Mouse (Mus musculus) limb, embryonic 13.5 days (tissue): ENCODE measurements around the gene Kctd12b. TPM values are rescaled to one million over a fixed set of nuclear protein-coding genes. Genes with fewer than 3 reads are reported as not detected.
"Not testable (repeated sequence)": the region's sequence is repeated elsewhere in the genome, so short reads cannot be mapped to it uniquely, and the experiment has no call there.

ENCODE experiments used
- ATAC-seq: fragments of 200-750 bp; cut with Nextera tagmentation; 2 replicates; pipeline ENCODE4 v1.8.0; 2017; ENCODE audit warnings: low read depth, moderate number of reproducible peaks, moderate TSS enrichment; ENCODE audit not compliant: low FRiP score
- H3K27ac ChIP-seq: fragments of 300-500 bp; sonication (generic); 2 replicates; pipeline ENCODE4 v1.5.1; 2015; ENCODE audit warnings: inconsistent platforms, mild to moderate bottlenecking, moderate library complexity
- H3K27me3 ChIP-seq: fragments of 300-500 bp; sonication (generic); 2 replicates; pipeline ENCODE4 v1.6.1; 2015; ENCODE audit warnings: mild to moderate bottlenecking, inconsistent platforms
- H3K36me3 ChIP-seq: fragments of 300-500 bp; sonication (generic); 2 replicates; pipeline ENCODE4 v1.6.1; 2015; ENCODE audit warnings: inconsistent platforms, mild to moderate bottlenecking, moderate library complexity
- H3K4me1 ChIP-seq: fragments of 300-500 bp; sonication (generic); 2 replicates; pipeline ENCODE4 v1.6.1; 2015; ENCODE audit warnings: inconsistent platforms
- H3K4me2 ChIP-seq: fragments of 300-500 bp; sonication (generic); replicated peaks from 2 replicates; pipeline ENCODE4 v1.6.1; 2015; ENCODE audit warnings: inconsistent platforms, mild to moderate bottlenecking, moderate library complexity
- H3K4me3 ChIP-seq: fragments of 300-500 bp; sonication (generic); 2 replicates; pipeline ENCODE4 v1.5.1; 2015; ENCODE audit warnings: moderate library complexity, mild to moderate bottlenecking, inconsistent platforms
- H3K9ac ChIP-seq: fragments of 300-500 bp; sonication (generic); 2 replicates; pipeline ENCODE4 v1.6.1; 2015; ENCODE audit warnings: mild to moderate bottlenecking, inconsistent platforms
- H3K9me3 ChIP-seq: fragments of 300-500 bp; sonication (generic); 2 replicates; pipeline ENCODE4 v1.6.1; 2016; ENCODE audit warnings: inconsistent platforms
- WGBS: fragments of 180-500 bp; shearing (Covaris S2); methylation state at CpG from one replicate; pipeline ENCODE4 v1.1.7; 2015; 5-methylcytosine and 5-hydroxymethylcytosine counted together
- polyA plus RNA-seq: library from polyadenylated mRNA; unstranded; fragments of >200 nt; fragmentation: Nextera tagmentation; extraction: Ambion mirVana; gene quantifications from 2 replicates; pipeline ENCODE4 v1.2.1, GENCODE M21; 2015

Gene Kctd12b
- polyA plus RNA-seq: 7.5 and 8.2 TPM in 2 replicates

DNA sequence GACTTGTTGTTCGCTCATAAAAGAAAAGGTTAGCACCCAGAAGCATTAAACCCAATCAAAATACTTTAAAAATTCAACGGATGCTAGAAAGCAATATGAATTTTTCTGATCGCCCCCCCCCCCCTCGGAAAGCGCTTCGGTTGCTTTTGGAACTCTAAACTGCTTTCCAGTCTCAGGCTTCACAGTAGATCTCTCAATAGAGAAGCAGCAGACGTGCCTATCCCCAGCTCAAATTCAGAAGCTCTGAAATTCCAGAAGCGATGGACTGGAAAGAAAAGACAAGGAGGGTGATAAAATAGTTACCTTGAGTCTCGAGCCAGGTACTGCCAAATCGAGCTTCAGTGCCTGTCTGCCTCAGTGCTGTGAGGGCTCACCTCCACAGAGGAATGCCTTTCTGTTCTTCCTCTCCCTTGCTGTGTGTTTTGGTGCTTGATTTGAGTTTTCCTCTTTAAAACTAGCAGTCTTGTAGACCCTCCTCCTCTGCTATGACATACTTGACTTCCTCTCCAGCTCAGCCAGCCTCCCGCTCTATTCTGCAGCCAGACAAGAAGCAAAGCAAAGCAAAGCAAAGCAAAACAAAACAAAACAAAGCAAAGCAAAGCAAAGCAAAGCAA, at the start of gene Kctd12b:
Gene Kctd12b, minus strand, starts transcription at position 610 of the 614 bp plus-strand sequence.
- 23% methylated on average over 11 of the region's 11 CpGs for WGBS
- Histone ChIP-seq H3K27me3 (0 out of 2 replicates have a peak, but pooled peaks cover 5% of the 10 kb centered on the region), H3K4me1 (no peaks in the 10 kb centered on the region), H3K9ac (peak within 1 kb of the TSS; percentile 53), H3K36me3 (no peaks in the 10 kb centered on the region), H3K9me3 (no peaks in the 10 kb centered on the region), H3K4me2 (peak within 1 kb of the TSS; percentile 55), H3K27ac (peak within 1 kb of the TSS; percentile 52; the same call in 1 of the 2 replicates), H3K4me3 (peak within 1 kb of the TSS; percentile 40)
- ATAC-seq: peak; percentile 66; the same call in 1 of the 2 replicates

DNA sequence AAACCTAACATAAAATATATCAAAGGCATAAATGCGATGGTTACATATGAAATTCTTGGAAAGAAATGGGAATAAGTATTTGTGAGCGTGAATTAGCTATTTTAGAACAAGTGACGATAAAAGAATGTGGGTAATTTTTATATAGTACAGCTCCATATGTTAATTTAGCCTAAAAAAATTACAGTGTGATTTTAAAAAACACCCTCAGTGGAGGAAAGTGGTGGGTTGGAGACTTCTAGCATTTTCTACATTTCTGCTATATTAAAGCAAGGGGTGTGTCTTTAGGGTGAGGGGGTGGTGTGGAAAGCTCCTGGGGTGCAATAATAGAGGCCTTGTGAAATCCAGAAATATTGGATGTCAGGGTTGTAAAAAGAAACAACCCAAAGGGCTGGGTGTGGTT, 46.3 kb upstream of the Kctd12b start:
- Histone ChIP-seq H3K4me3 (no peak overlapping the region), H3K36me3 (no peaks in the 10 kb centered on the region), H3K27ac (no peak overlapping the region), H3K4me1 (no peaks in the 10 kb centered on the region), H3K4me2 (no peak overlapping the region), H3K9ac (no peak overlapping the region), H3K9me3 (no peaks in the 10 kb centered on the region), H3K27me3 (no peaks in the 10 kb centered on the region)
- WGBS: 84% methylated on average over 3 of the region's 3 CpGs
- ATAC-seq: no peak

DNA sequence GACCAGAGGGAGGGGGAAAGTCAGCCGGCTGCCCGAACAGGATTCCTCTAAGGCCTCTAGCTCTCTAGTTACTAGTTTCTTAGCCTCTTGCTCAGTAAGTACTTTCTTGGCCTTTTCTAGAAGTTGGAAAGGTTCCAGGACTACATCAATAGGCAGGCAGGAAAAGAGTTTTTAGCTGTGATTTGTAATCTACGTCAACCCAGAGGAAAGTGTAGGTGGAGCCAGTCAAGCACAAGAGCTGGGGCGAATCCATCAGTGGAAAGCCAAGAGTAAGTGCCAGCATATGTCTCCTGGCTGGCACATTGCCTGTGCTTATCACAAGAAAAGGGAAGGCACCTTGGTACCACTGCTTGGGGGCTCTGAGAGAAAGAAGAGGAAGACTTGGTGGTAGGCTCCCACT, 39.5 kb upstream of the Kctd12b start:
- WGBS: 80% methylated on average over 4 of the region's 4 CpGs
- Histone ChIP-seq H3K9ac (no peak overlapping the region), H3K27me3 (no peaks in the 10 kb centered on the region; the same call in 1 of the 2 replicates), H3K4me2 (no peak overlapping the region), H3K9me3 (no peaks in the 10 kb centered on the region), H3K4me3 (no peak overlapping the region), H3K36me3 (peaks cover 22% of the 10 kb centered on the region), H3K4me1 (no peaks in the 10 kb centered on the region), H3K27ac (no peak overlapping the region)
- ATAC-seq: no peak

DNA sequence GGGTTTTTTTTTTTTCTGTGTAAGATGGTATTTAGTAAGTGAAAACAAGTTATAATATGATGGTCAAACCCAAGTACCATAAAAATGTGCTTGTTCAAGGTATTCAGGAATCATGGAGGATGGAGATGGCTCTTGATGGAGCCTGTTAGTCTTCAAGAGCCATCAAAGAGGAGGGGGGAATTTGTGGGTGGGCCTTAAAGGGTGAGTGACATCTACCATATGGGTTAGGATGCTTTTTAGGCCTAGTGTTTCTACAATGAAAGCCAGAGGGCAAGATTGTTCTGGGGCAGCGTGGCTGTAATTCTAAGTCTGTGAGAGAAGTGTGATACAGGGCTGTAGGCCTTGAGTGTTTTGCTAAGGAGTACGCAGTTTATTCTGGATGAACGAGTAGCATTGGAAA, 28.2 kb upstream of the Kctd12b start:
- WGBS: 36% methylated on average over 3 of the region's 3 CpGs
- peak overlapping the region; percentile 55; the same call in 1 of the 2 replicates for H3K9ac ChIP-seq
- H3K27me3 ChIP-seq: peaks cover 3% of the 10 kb centered on the region; the same call in 1 of the 2 replicates
- no peak for ATAC-seq
- H3K4me2 ChIP-seq: peak overlapping the region; percentile 67
- peak overlapping the region; percentile 39; the same call in 1 of the 2 replicates for H3K27ac ChIP-seq
- no peaks in the 10 kb centered on the region for H3K4me1 ChIP-seq
- no peaks in the 10 kb centered on the region for H3K9me3 ChIP-seq
- H3K4me3 ChIP-seq: peak overlapping the region; percentile 56
- peaks cover 4% of the 10 kb centered on the region; the same call in 1 of the 2 replicates for H3K36me3 ChIP-seq

DNA sequence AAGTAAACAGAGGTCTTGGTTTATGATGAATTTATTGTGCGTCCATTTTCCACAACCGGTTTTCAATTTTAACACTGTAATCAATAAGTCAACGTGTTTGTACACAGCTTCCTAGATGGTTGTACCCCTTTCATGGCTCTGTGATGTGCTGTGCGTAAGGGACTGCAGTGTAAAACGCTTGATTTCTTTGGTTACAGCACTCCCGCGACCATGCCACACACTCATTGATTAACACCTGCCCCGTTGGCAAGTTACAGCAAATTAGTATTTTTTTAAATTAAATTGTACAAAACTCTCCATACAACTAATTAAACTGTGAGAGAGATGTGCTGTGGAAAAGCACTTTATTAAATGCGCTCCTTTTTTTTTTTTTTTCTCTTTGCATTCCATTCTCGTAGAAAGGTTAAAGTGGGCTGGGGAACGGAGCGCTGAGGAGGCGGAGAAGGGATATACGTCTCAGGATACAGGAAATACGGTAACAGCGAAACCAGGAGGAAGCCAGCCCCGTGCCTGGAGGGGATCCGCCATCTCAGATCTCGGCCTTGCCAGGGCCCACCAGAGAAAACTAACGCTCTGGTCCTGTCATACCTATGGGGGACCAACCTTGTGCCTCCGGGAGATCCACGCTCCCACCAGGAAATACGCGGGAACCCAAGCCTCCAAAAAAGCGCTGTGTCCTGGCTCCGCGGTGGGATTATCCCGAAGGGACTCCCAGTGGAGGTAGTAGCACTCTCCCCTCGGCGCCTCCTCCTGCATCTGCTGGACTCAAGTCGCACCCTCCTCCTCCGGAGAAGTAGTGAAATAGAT, 27.1 kb upstream of the Kctd12b start, which contains the start of gene Nbdy:
Gene Nbdy, plus strand, starts transcription at position 481 of the 807 bp plus-strand sequence.
- ATAC-seq: peak; percentile 92

DNA sequence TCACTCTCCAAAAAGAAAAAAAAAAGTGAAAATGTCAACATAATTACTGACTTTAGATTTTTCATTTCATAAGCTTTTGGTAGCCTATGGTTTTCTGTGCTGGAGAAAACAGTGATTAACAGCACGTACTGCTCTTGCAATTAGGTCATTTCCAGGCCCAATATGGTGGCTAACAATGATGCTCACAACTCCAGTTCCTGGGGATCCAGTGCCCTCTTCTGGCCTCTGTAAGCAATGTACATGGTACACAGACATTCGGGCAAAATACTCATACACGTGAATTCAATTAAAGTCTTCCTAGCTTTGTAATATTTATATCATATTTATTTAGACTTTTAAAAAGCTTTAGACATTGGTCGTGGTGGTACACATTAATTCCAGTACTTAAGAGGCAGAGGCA, 23.4 kb upstream of the Kctd12b start:
- Histone ChIP-seq H3K4me1 (no peaks in the 10 kb centered on the region), H3K36me3 (no peaks in the 10 kb centered on the region), H3K4me3 (no peak overlapping the region), H3K9ac (no peak overlapping the region), H3K27me3 (peaks cover 3% of the 10 kb centered on the region; the same call in 1 of the 2 replicates), H3K9me3 (no peaks in the 10 kb centered on the region), H3K4me2 (no peak overlapping the region), H3K27ac (no peak overlapping the region)
- ATAC-seq: no peak
- WGBS: 32% methylated on average over 4 of the region's 4 CpGs

More for the DNA sequence above, 27.1 kb upstream of the Kctd12b start, which contains the start of gene Nbdy:
- H3K4me3 ChIP-seq: peak within 1 kb of the TSS; percentile 56
- no peaks in the 10 kb centered on the region for H3K4me1 ChIP-seq
- H3K9ac ChIP-seq: peak within 1 kb of the TSS; percentile 77
- H3K27ac ChIP-seq: peak within 1 kb of the TSS; percentile 82
- peaks cover 3% of the 10 kb centered on the region; the same call in 1 of the 2 replicates for H3K27me3 ChIP-seq
- whole genome bisulfite sequencing: 12% methylated on average over 32 of the region's 32 CpGs
- H3K9me3 ChIP-seq: no peaks in the 10 kb centered on the region
- peak within 1 kb of the TSS; percentile 67 for H3K4me2 ChIP-seq
- peaks cover 4% of the 10 kb centered on the region; the same call in 1 of the 2 replicates for H3K36me3 ChIP-seq

DNA sequence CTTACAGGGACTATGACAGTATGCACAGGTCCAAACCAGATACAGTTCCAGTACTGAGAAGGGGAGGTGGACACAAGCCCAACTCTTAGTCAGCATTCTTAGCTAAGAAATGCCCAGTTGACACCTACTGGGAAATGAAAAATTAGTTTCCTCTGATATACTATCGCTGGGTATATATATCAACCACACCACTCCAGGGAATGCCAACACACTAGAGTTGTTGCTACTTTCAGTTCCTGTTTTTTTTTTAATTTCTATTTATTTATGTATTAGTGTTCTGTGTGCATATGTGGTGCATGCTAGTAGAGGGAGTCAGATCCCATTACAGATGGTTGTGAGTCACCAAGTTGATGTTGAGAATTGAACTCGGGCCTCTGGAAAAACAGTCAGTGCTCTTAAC, 20.5 kb upstream of the Kctd12b start:
- 80% methylated on average over 2 of the region's 2 CpGs for WGBS
- H3K4me1 ChIP-seq: no peaks in the 10 kb centered on the region
- H3K27me3 ChIP-seq: no peaks in the 10 kb centered on the region
- no peak overlapping the region for H3K4me3 ChIP-seq
- no peak overlapping the region for H3K27ac ChIP-seq
- H3K9me3 ChIP-seq: no peaks in the 10 kb centered on the region
- H3K4me2 ChIP-seq: no peak overlapping the region
- ATAC-seq: no peak
- no peaks in the 10 kb centered on the region for H3K36me3 ChIP-seq
- no peak overlapping the region for H3K9ac ChIP-seq

DNA sequence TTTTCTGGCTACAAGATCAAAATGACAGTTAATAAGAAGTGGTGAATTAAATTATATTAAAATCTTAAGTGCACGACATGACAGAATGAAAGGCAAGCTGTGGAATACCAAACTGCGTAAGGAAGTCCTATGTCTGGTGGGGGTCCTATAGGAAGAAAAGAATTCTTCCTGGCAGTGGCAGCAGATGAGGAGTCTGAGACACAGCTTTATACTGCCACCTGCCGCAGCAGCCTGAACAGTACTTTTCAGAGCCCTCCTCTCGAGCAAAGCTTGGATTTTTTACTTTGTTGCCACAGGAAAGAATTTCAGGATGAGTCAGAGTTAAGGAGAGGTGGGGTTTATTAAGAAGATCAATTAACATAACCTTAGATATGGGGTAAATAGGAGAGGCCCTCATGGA, 11.5 kb upstream of the Kctd12b start:
- Histone ChIP-seq H3K9me3 (no peaks in the 10 kb centered on the region), H3K27ac (no peak overlapping the region), H3K9ac (no peak overlapping the region), H3K27me3 (peaks cover 6% of the 10 kb centered on the region; the same call in 1 of the 2 replicates), H3K4me1 (no peaks in the 10 kb centered on the region), H3K4me3 (no peak overlapping the region), H3K36me3 (no peaks in the 10 kb centered on the region), H3K4me2 (no peak overlapping the region)
- no peak for ATAC-seq
- WGBS: 29% methylated on average over 4 of the region's 4 CpGs

DNA sequence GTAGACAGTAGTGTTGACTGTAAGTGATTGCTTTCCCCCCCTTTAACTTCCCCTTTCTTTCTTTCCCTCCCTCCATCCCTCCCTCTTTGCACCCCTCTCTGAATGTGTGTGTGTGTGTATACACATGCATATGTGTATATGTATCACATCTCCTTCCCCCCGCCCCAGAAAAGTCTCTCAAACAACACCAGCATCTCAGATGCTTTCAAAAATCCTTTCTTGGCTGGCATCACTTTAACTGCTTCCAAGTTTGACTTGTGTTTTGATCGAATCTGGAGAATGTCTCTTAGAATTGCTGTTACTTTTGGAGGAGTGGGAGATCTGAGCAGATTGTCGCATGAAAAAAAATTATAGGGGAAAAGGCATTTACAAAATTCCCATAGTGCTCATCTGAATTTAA, 4.3 kb upstream of the Kctd12b start:
- Histone ChIP-seq H3K4me3 (no peak overlapping the region), H3K9ac (no peak overlapping the region), H3K9me3 (no peaks in the 10 kb centered on the region), H3K4me1 (no peaks in the 10 kb centered on the region), H3K27ac (no peak overlapping the region), H3K27me3 (peaks cover 5% of the 10 kb centered on the region; the same call in 1 of the 2 replicates), H3K4me2 (no peak overlapping the region), H3K36me3 (no peaks in the 10 kb centered on the region)
- WGBS: 85% methylated on average over 3 of the region's 3 CpGs
- no peak for ATAC-seq

DNA sequence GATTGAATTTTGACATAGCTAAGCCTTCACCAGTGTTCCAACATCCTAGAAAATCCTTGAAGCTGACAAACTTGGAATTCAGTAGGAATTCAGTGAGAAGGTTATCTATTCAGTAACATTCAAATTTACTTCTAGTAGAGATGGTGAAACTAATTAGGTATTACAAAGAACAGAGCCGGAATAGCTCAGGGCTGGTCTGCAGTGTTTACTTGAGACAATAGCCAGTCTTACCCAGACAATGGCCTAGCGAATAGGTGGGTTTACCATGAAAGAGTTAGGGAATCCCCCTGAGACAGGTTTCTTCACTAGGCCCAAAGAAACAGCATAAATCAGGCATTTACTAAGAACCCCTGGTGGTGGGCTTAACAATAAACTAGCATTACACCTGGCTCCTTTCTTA, 28.0 kb downstream of the Kctd12b start:
- not testable (repeated sequence) for H3K9me3 ChIP-seq, H3K27me3 ChIP-seq, ATAC-seq, H3K4me1 ChIP-seq, H3K4me2 ChIP-seq, H3K4me3 ChIP-seq, H3K27ac ChIP-seq, H3K9ac ChIP-seq, H3K36me3 ChIP-seq
- 53% methylated on average over 2 of the region's 2 CpGs for WGBS

DNA sequence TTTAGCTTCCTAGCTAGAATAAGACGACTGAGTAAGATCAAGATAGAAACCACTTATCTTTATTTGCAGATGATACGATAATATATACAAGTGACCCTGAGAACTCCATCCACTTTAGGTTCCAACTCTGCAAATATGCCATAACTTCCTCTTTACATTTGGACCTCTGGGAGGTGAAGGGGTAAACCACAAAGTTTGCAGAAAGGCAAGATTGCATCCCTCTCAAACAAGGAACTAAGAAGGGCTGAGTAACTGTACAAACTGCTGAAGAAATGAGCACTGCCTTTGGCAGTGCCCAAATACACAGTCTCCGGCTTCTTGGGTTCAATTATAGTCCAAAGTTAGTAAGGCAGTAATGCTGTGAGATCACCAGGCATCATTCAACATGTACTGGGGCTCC, 31.3 kb downstream of the Kctd12b start:
- Histone ChIP-seq H3K4me1 (no peaks in the 10 kb centered on the region), H3K36me3 (no peaks in the 10 kb centered on the region), H3K9ac (no peak overlapping the region), H3K27me3 (no peaks in the 10 kb centered on the region), H3K27ac (no peak overlapping the region), H3K4me3 (no peak overlapping the region), H3K9me3 (no peaks in the 10 kb centered on the region), H3K4me2 (no peak overlapping the region)
- ATAC-seq: no peak
- 84% methylated on average over 3 of the region's 3 CpGs for WGBS

DNA sequence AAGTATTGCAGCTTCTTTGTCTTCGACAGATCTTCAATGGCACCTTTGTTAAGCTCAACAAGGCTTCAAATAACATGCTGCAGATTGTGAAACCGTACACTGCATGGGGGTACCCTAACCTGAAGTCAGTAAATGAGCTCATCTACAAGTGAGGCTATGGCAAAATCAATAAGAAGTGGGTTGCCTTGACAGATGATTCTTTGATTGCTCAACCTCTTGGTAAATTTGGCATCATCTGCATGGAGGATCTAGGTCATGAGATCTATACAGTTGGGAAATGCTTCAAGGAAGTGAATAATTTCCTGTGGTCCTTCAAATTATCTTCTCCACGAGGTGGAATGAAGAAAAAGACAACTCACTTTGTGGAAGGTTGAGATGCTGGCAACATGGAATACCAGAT, 39.2 kb downstream of the Kctd12b start:
- Histone ChIP-seq H3K9me3 (no peaks in the 10 kb centered on the region), H3K27me3 (no peaks in the 10 kb centered on the region), H3K36me3 (no peaks in the 10 kb centered on the region), H3K4me3 (no peak overlapping the region), H3K4me1 (no peaks in the 10 kb centered on the region), H3K4me2 (no peak overlapping the region), H3K9ac (no peak overlapping the region), H3K27ac (no peak overlapping the region)
- 80% methylated on average over 3 of the region's 3 CpGs for whole genome bisulfite sequencing
- ATAC-seq: no peak
